Mouse (Mus musculus): Measurements from ENCODE around the gene Kmt5c.

DNA sequence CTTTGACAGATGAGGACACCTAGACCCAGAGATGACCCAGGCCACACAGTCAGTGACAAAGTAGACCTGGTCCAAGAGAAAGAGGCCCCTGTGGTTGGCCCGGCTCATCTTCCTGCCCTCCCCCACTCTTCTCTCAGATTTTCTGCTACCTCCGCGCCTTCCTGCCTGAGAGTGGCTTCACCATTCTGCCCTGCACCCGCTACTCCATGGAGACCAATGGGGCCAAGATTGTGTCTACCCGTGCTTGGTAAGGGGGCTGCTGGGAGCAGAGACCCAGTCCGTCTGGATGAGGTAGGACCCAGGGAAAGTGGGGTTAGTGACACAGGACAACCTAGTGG lies 2.5 kb downstream of the Kmt5c start:
- no peak for TF ChIP-seq CTCF (IDR thresholded peaks at IDR 0.05)
- no peak for TF ChIP-seq EP300 (IDR thresholded peaks at IDR 0.05)
